Mouse (Mus musculus) stomach, postnatal 0 days (tissue): ENCODE results near the gene Ric8b. TPM values are rescaled to one million over a fixed set of nuclear protein-coding genes. Genes with fewer than 3 reads are reported as not detected.

Experiments
- ATAC-seq: fragments of 200-750 bp; cut with Nextera tagmentation; 2 replicates; pipeline ENCODE4 v1.8.0; 2017; ENCODE audit not compliant: low FRiP score, low TSS enrichment
- DNase-seq: peaks from one replicate; pipeline ENCODE4 v3.0.0-alpha.2; 2016; ENCODE audit warnings: low spot score
- H3K27ac ChIP-seq: fragments of 300-500 bp; sonication (generic); replicated peaks from 2 replicates; pipeline ENCODE4 v1.5.1; 2014; ENCODE audit warnings: mild to moderate bottlenecking, control low read depth
- H3K27me3 ChIP-seq: fragments of 300-500 bp; sonication (generic); 2 replicates; pipeline ENCODE4 v1.6.1; 2014; ENCODE audit warnings: low read length; ENCODE audit not compliant: control insufficient read depth, insufficient read depth
- H3K36me3 ChIP-seq: fragments of 300-500 bp; sonication (generic); 2 replicates; pipeline ENCODE4 v1.6.1; 2014; ENCODE audit warnings: low read length, mixed read lengths; ENCODE audit not compliant: control insufficient read depth, insufficient read depth
- H3K4me1 ChIP-seq: fragments of 300-500 bp; sonication (generic); replicated peaks from 2 replicates; pipeline ENCODE4 v1.6.1; 2014; ENCODE audit warnings: antibody characterized with exemption; ENCODE audit not compliant: control insufficient read depth, insufficient read depth
- H3K4me2 ChIP-seq: fragments of 300-500 bp; sonication (generic); replicated peaks from 2 replicates; pipeline ENCODE4 v1.6.1; 2014; ENCODE audit warnings: low read depth, mild to moderate bottlenecking, control low read depth, moderate library complexity
- H3K4me3 ChIP-seq: fragments of 300-500 bp; sonication (generic); 2 replicates; pipeline ENCODE4 v1.5.1; 2014; ENCODE audit warnings: low read depth, low read length, control low read depth
- H3K9ac ChIP-seq: fragments of 300-500 bp; sonication (generic); 2 replicates; pipeline ENCODE4 v1.6.1; 2014; ENCODE audit warnings: mild to moderate bottlenecking, low read length, control low read depth, mixed read lengths
- H3K9me3 ChIP-seq: fragments of 300-500 bp; sonication (generic); 2 replicates; pipeline ENCODE4 v1.6.1; 2016; ENCODE audit warnings: low read length; ENCODE audit not compliant: control insufficient read depth
- CTCF ChIP-seq: IDR thresholded peaks from 2 replicates; pipeline ENCODE4 v1.5.1; 2016; ENCODE audit warnings: antibody characterized with exemption, low read depth, mild to moderate bottlenecking, moderate library complexity
- EP300 ChIP-seq: optimal IDR thresholded peaks from 2 replicates; pipeline ENCODE3; 2016; ENCODE audit warnings: antibody characterized with exemption
- WGBS: fragments of 180-500 bp; shearing (Covaris S2); extraction: QIAGEN DNeasy Blood & Tissue Kit; methylation state at CpG from one replicate; pipeline ENCODE4 v1.1.7; 2014; 5-methylcytosine and 5-hydroxymethylcytosine counted together
- polyA plus RNA-seq: library from polyadenylated mRNA; unstranded; fragments of >200 nt; fragmentation: Nextera tagmentation; extraction: Ambion mirVana; gene quantifications from 2 replicates; pipeline ENCODE4 v1.2.1, GENCODE M21; 2015

Gene Ric8b
- polyA plus RNA-seq, 1 experiment from 2014 or later, result 7.4 TPM

DNA sequence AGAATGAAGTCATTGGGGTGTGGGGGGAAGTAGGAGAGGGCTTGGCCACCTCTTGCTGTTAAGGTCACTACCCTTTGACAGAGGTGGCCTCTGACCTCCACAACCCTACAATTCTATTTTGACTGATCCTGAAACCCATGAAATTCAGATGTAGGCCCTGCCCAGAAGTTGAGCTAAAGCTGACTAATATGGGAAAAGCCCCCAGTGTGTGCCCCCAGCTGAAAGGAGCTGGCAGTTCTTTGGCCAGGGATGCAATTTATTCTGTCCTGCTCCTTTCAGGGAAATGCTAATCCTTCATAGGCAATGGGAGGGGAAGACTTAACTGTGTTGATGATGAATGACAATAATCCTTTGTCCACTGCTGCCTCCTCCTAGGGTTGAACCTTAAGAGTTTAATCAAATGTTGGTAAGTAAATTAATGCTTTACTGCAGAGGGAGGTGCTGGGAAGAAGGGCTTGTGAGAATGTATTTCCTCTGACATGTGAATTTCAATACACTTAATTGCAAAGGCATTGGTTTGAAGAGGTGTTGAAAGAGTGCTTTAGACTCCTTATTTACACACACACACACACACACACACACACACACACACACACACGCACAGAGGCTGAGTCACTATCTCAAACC, 6.5 kb upstream of the Ric8b start:
- Histone ChIP-seq H3K9me3 (no peaks in the 10 kb centered on the region), H3K36me3 (no peaks in the 10 kb centered on the region), H3K27ac (no peak overlapping the region), H3K9ac (no peak overlapping the region), H3K4me1 (no peaks in the 10 kb centered on the region), H3K4me3 (no peak overlapping the region), H3K4me2 (no peak overlapping the region), H3K27me3 (no peaks in the 10 kb centered on the region)
- 40% methylated on average over 1 of the region's 1 CpGs for WGBS
- TF ChIP-seq EP300, result no peak
- no peak for TF ChIP-seq CTCF
- DNase-seq, result no peak
- ATAC-seq, result 0 out of 2 replicates have a peak, but pooled peaks have one; percentile 40

DNA sequence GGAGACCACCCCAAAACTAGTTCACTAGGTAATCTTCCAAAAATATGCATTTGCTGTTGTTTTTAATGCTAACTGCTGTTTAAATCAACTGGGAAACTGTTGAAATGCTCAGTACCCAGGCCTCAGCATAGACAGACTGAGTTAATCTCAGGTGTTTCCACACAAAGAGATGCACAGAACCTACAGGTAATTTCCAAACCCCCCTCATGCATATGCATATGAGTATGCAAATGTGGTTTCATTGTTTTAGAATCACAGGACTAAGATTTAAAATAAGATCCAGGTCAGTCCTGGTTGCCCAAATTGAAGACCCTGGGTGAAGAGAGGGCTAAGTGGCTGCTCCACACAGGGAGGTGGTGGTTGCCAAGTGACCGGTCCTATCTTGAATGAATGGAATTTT, 4.3 kb upstream of the Ric8b start:
- no peak overlapping the region for H3K9ac ChIP-seq
- H3K27me3 ChIP-seq, result no peaks in the 10 kb centered on the region
- DNase-seq, result no peak
- H3K36me3 ChIP-seq, result no peaks in the 10 kb centered on the region
- no peak overlapping the region for H3K4me3 ChIP-seq
- TF ChIP-seq CTCF (no peak), EP300 (no peak)
- H3K4me2 ChIP-seq, result no peak overlapping the region
- no peak for ATAC-seq
- H3K27ac ChIP-seq, result no peak overlapping the region
- 68% methylated on average over 1 of the region's 1 CpGs for WGBS
- no peaks in the 10 kb centered on the region for H3K4me1 ChIP-seq
- no peaks in the 10 kb centered on the region for H3K9me3 ChIP-seq

DNA sequence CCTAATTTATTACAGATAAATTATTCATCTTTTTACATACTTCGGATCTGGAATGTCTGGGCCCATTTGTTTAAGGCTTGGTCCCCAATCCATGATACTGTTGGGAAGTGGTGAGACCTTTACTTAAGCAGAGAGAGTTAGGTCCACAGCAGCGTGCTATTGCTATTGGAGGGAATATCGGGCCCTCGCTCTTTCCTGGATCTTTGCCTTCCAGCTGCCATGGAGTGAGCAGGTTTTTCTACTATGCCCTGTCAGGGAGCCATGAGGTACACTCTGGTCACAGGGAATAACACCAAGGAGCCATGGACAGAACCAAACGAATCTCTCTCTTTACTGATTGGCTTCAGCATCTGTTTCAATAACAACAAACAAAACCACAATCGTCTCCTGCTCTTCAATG, 1.9 kb upstream of the Ric8b start:
- WGBS, result 77% methylated on average over 6 of the region's 6 CpGs
- Histone ChIP-seq H3K27ac (no peak overlapping the region), H3K27me3 (no peaks in the 10 kb centered on the region), H3K9ac (no peak overlapping the region), H3K9me3 (no peaks in the 10 kb centered on the region), H3K36me3 (no peaks in the 10 kb centered on the region), H3K4me2 (no peak overlapping the region), H3K4me3 (no peak overlapping the region), H3K4me1 (no peaks in the 10 kb centered on the region)
- DNase-seq, result no peak
- TF ChIP-seq CTCF (no peak), EP300 (no peak)
- ATAC-seq, result no peak

DNA sequence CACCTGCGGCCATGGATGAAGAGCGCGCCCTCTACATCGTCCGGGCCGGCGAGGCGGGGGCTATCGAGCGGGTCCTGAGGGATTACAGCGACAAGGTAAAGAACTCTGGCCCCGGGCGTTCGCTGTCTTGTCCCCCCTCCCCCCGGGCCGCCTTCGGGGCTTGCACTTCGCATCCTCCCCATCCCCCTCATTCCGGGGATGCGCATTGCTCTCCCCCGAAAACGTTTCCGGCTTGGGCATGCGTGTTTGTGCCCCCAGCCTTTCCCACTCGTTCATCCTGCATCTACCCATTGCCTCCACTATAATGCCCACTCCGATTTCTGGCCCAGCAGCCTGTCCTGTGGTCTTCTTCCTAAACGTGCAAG, 297 bp downstream of the Ric8b start:
- ATAC-seq, result no peak; the same call in 1 of the 2 replicates
- no peaks in the 10 kb centered on the region for H3K4me1 ChIP-seq

DNA sequence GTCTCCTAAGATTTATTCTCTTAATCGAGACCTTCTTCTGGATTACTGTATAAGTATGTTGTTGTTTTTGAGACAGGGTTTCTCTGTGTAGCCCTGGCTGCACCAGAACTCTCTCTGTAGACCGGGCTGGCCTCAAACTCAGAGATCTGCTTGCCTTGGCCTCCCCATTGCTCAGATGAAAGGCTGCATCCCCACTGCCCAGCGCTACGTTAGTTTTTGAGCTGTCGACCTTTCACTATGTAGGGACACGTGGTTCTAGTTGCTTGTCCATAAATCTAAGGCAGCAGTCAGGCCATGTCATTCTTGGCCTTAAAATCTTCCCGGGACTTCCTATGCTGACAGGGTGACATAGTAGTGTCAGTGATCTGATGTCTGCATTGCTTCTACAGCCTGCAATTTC, 8.9 kb downstream of the Ric8b start:
- no peak overlapping the region for H3K4me2 ChIP-seq
- no peak overlapping the region for H3K27ac ChIP-seq
- DNase-seq, result no peak
- no peak for ATAC-seq
- H3K27me3 ChIP-seq, result no peaks in the 10 kb centered on the region
- TF ChIP-seq CTCF (no peak), EP300 (no peak)
- no peaks in the 10 kb centered on the region for H3K9me3 ChIP-seq
- no peak overlapping the region for H3K4me3 ChIP-seq
- no peaks in the 10 kb centered on the region for H3K4me1 ChIP-seq
- no peak overlapping the region for H3K9ac ChIP-seq
- WGBS, result 60% methylated on average over 7 of the region's 7 CpGs
- no peaks in the 10 kb centered on the region; the same call in 1 of the 2 replicates for H3K36me3 ChIP-seq

More for the DNA sequence above, 297 bp downstream of the Ric8b start:
- TF ChIP-seq EP300 (no peak), CTCF (no peak)
- DNase-seq, result no peak
- 0% methylated on average over 18 of the region's 27 CpGs for WGBS
- peak overlapping the region; percentile 69 for H3K4me3 ChIP-seq
- H3K4me2 ChIP-seq, result peak overlapping the region; percentile 75
- peak overlapping the region; percentile 79 for H3K9ac ChIP-seq
- H3K9me3 ChIP-seq, result no peaks in the 10 kb centered on the region
- no peaks in the 10 kb centered on the region for H3K27me3 ChIP-seq
- H3K36me3 ChIP-seq, result no peaks in the 10 kb centered on the region
- peak overlapping the region; percentile 95 for H3K27ac ChIP-seq

DNA sequence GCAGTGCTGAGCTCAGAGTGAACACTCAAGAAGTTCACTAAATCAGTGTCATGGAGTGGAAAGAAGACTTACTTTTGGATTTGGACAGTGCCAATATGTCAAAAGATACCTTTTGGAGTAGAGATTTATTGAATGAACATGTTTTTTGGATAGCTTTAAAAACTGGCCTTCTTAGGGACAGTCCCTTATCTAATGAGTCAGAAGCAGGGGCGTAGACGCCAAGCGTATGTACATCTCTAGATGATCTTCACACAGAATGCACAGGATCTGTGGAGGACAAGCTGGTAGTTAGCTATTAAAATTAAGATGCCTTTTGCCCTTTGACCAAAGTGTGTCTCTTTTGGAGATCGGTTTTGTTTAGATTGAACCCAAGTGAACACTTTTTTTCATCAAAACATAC, 9.5 kb downstream of the Ric8b start:
- Histone ChIP-seq H3K36me3 (no peaks in the 10 kb centered on the region; the same call in 1 of the 2 replicates), H3K4me3 (no peak overlapping the region), H3K27me3 (no peaks in the 10 kb centered on the region), H3K27ac (no peak overlapping the region), H3K9me3 (no peaks in the 10 kb centered on the region), H3K4me1 (no peaks in the 10 kb centered on the region), H3K4me2 (no peak overlapping the region), H3K9ac (no peak overlapping the region)
- TF ChIP-seq CTCF (no peak), EP300 (no peak)
- 73% methylated on average over 4 of the region's 4 CpGs for whole genome bisulfite sequencing
- no peak for ATAC-seq
- no peak for DNase-seq
